Comparison of ENCODE assay signal across 8 mouse cellular contexts in genomic region chr8:82863041-82863744, GRCm38 (mm10). TPM values are rescaled to one million over a fixed set of nuclear protein-coding genes. Genes with fewer than 3 reads are reported as not detected.
DNase-seq lines count a peak whose midpoint lies in the region; ATAC-seq and TF ChIP-seq lines count a peak whose summit lies in the region.

Gene Rnf150 (plus strand): TSS chr8:82863356.

- TF ChIP-seq POLR2A in embryonic fibroblast, embryonic 13.5 days (IDR thresholded peaks at IDR 0.05; ENCODE audit: low read depth, low read length): peak; percentile 54

- peak within 1 kb of the TSS; percentile 90 for H3K4me2 ChIP-seq in heart, embryonic 14.5 days (ENCODE audit: low read length)
- H3K4me2 ChIP-seq in liver, embryonic 12.5 days: peak within 1 kb of the TSS; percentile 87
- peak within 1 kb of the TSS; percentile 90 for H3K4me2 ChIP-seq in stomach, embryonic 15.5 days

- no peaks in the 10 kb centered on the region; the same call in 1 of the 2 replicates for H3K4me1 ChIP-seq in erythroblast, embryonic 14.5 days (ENCODE audit: control insufficient read depth)
- peaks cover 7% of the 10 kb centered on the region for H3K4me1 ChIP-seq in embryonic fibroblast, embryonic 13.5 days (ENCODE audit: control insufficient read depth, insufficient read depth, low read length)
- H3K4me1 ChIP-seq in heart, embryonic 14.5 days (ENCODE audit: control insufficient read depth in 2 of 2, insufficient read depth in 2 of 2, low read length in 2 of 2): no peaks in the 10 kb centered on the region
- peaks cover 3% of the 10 kb centered on the region; the same call in 1 of the 2 replicates for H3K4me1 ChIP-seq in liver, embryonic 12.5 days
- H3K4me1 ChIP-seq in stomach, embryonic 15.5 days: 0 out of 2 replicates have a peak, but pooled peaks cover 4% of the 10 kb centered on the region

- H3K9ac ChIP-seq in heart, embryonic 14.5 days (ENCODE audit: low read length): peak within 1 kb of the TSS; percentile 87
- peak within 1 kb of the TSS; percentile 51 for H3K9ac ChIP-seq in liver, embryonic 12.5 days
- H3K9ac ChIP-seq in stomach, embryonic 15.5 days: peak within 1 kb of the TSS; percentile 58

- no peak for ATAC-seq in erythroblast, adult 5-6 weeks (replicated peaks; ENCODE audit: low FRiP score, poor library complexity, severe bottlenecking)
- peak; percentile 71 for ATAC-seq in heart, embryonic 14.5 days (ENCODE audit: insufficient number of reproducible peaks, insufficient read depth, low FRiP score, low read depth)
- ATAC-seq in liver, embryonic 12.5 days: peak; percentile 40; the same call in 1 of the 2 replicates
- peak; percentile 72; the same call in 1 of the 2 replicates for ATAC-seq in stomach, embryonic 15.5 days (ENCODE audit: insufficient read depth, low FRiP score, low read depth)

- under 1% methylated on average over 35 of the region's 39 CpGs for WGBS in heart, embryonic 14.5 days
- under 1% methylated on average over 39 of the region's 39 CpGs for WGBS in liver, embryonic 12.5 days (ENCODE audit: insufficient replicate concordance)
- 0% methylated on average over 37 of the region's 39 CpGs for WGBS in stomach, embryonic 15.5 days

- peak within 1 kb of the TSS; percentile 76; the same call in 1 of the 2 replicates for H3K27ac ChIP-seq in embryonic fibroblast, embryonic 13.5 days (ENCODE audit: insufficient read depth, low read length)
- peak within 1 kb of the TSS; percentile 35 to 68; a peak in 3 of 4 replicates for H3K27ac ChIP-seq in heart, embryonic 14.5 days (replicated peaks in 1 of 2; ENCODE audit: control insufficient read depth in 1 of 2, insufficient read depth in 1 of 2, low read depth in 2 of 2, low read length in 2 of 2)
- no peak within 1 kb of the TSS for H3K27ac ChIP-seq in liver, embryonic 12.5 days
- peak within 1 kb of the TSS; percentile 53 for H3K27ac ChIP-seq in stomach, embryonic 15.5 days

- H3K27me3 ChIP-seq in erythroblast, embryonic 14.5 days (ENCODE audit: control insufficient read depth): peaks cover 34% of the 10 kb centered on the region
- no peaks in the 10 kb centered on the region for H3K27me3 ChIP-seq in heart, embryonic 14.5 days (ENCODE audit: control insufficient read depth, insufficient read depth, low read length)
- H3K27me3 ChIP-seq in liver, embryonic 12.5 days (replicated peaks): peaks cover 46% of the 10 kb centered on the region
- H3K27me3 ChIP-seq in stomach, embryonic 15.5 days (replicated peaks): no peaks in the 10 kb centered on the region

- H3K4me3 ChIP-seq in erythroblast, embryonic 14.5 days (replicated peaks): peak within 1 kb of the TSS; percentile 43
- peak within 1 kb of the TSS; percentile 74 for H3K4me3 ChIP-seq in embryonic fibroblast, embryonic 13.5 days (ENCODE audit: insufficient read depth, low read length)
- peak within 1 kb of the TSS; percentile 82 to 98 for H3K4me3 ChIP-seq in heart, embryonic 14.5 days (ENCODE audit: control insufficient read depth in 1 of 2, insufficient read depth in 1 of 2, low read depth in 1 of 2, low read length in 2 of 2)
- H3K4me3 ChIP-seq in liver, embryonic 12.5 days: peak within 1 kb of the TSS; percentile 61
- peak within 1 kb of the TSS; percentile 73 for H3K4me3 ChIP-seq in stomach, embryonic 15.5 days (replicated peaks)

- peak; percentile 87 for TF ChIP-seq CTCF in embryonic fibroblast, embryonic 13.5 days (IDR thresholded peaks at IDR 0.05; ENCODE audit: borderline replicate concordance, insufficient read depth, low read length)

- peak; percentile 80 for DNase-seq in kidney, postnatal 14 days
- peak; percentile 56 for DNase-seq in naive thymus-derived CD4-positive, alpha-beta T cell, adult 2 months (ENCODE audit: low read depth)

- no peaks in the 10 kb centered on the region for H3K9me3 ChIP-seq in erythroblast, embryonic 14.5 days (ENCODE audit: control insufficient read depth, low read length)
- no peaks in the 10 kb centered on the region for H3K9me3 ChIP-seq in heart, embryonic 14.5 days (ENCODE audit: control insufficient read depth, low read length)
- H3K9me3 ChIP-seq in liver, embryonic 12.5 days (replicated peaks): no peaks in the 10 kb centered on the region
- no peaks in the 10 kb centered on the region for H3K9me3 ChIP-seq in stomach, embryonic 15.5 days

- H3K36me3 ChIP-seq in erythroblast, embryonic 14.5 days (ENCODE audit: control insufficient read depth): no peaks in the 10 kb centered on the region
- H3K36me3 ChIP-seq in heart, embryonic 14.5 days (ENCODE audit: control insufficient read depth, insufficient read depth, low read length): no peaks in the 10 kb centered on the region
- no peaks in the 10 kb centered on the region for H3K36me3 ChIP-seq in liver, embryonic 12.5 days
- H3K36me3 ChIP-seq in stomach, embryonic 15.5 days: no peaks in the 10 kb centered on the region

RNA-seq across cellular contexts. Expression of gene Rnf150, which starts in this region (rescaled TPM):
- 0.01 TPM in 1 of 2 replicates, not detected in the other for polyA plus RNA-seq in erythroblast, embryonic 14.5 days (2012)
- total RNA-seq in erythroblast, adult 5-6 weeks (2015; ENCODE audit: low replicate concordance): 0.63 and 0.96 TPM in 2 replicates
- 0.17 and 0.42 TPM in 2 replicates for total RNA-seq in erythroblast, adult 5-6 weeks (2017; ENCODE audit: low replicate concordance)
- polyA plus RNA-seq in embryonic fibroblast, embryonic 13.5 days (2011; ENCODE audit: insufficient read length, low read depth, missing spikeins): 31.2 and 36.3 TPM in 2 replicates
- 0.92 and 1.2 TPM in 2 replicates for polyA plus RNA-seq in heart, embryonic 14.5 days (2014; fragmentation: Nextera tagmentation; extraction: Ambion mirVana)
- polyA plus RNA-seq in liver, embryonic 12.5 days (2016; fragmentation: Nextera tagmentation; extraction: Ambion mirVana): 0.17 and 0.19 TPM in 2 replicates
- 1.5 and 1.6 TPM in 2 replicates for polyA plus RNA-seq in stomach, embryonic 15.5 days (2015; fragmentation: Nextera tagmentation; extraction: Ambion mirVana)

Comparison
In these comparisons a context has a peak if more than half of its experiments do, and no peak if none do; other contexts are left out.
1. RNA of gene Rnf150 (polyA plus RNA-seq): 31.2 to 36.3 TPM in embryonic fibroblast, embryonic 13.5 days; 1.5 to 1.6 TPM in stomach, embryonic 15.5 days, 0.92 to 1.2 TPM in heart, embryonic 14.5 days, 0.17 to 0.19 TPM in liver, embryonic 12.5 days and 0.01 TPM in erythroblast, embryonic 14.5 days; every median in the first group is over 10 times any median in the second.
2. Peak in ATAC-seq, H3K4me3 ChIP-seq, H3K9ac ChIP-seq and H3K4me2 ChIP-seq in liver, embryonic 12.5 days; RNA of the gene not detected or under 1 TPM.
3. Peak in every context shown above with its lines, with median percentiles within 50 percentile points of each other: H3K4me3 ChIP-seq, H3K4me2 ChIP-seq and H3K9ac ChIP-seq.